Mouse (Mus musculus): ENCODE data around the gene Homer2. TPM values are rescaled to one million over a fixed set of nuclear protein-coding genes. Genes with fewer than 3 reads are reported as not detected.

The Homer2 gene
- total RNA-seq, 4 experiments from 2014 or later, result 77.8 to 89.4 (median 88.7) TPM

- DNase-seq (ENCODE audit: low spot score in 2 of 2), result no peak
Measured at GRCm38 (mm10) chr7:81698357-81698756, 9.0 kb downstream of the Homer2 start.

- no peak for DNase-seq (ENCODE audit: low spot score in 2 of 2)
Measured at GRCm38 (mm10) chr7:81697954-81698353, 9.4 kb downstream of the Homer2 start.

GRCm38 (mm10) chr7:81695763-81696533 is 11.4 kb downstream of the Homer2 start:
- DNase-seq (ENCODE audit: low spot score in 2 of 2), result no peak

GRCm38 (mm10) chr7:81691067-81691466 is 16.3 kb downstream of the Homer2 start:
- DNase-seq (ENCODE audit: low spot score in 2 of 2), result no peak

- DNase-seq (ENCODE audit: low spot score in 2 of 2), result no peak
Measured at GRCm38 (mm10) chr7:81689116-81689681, 18.1 kb downstream of the Homer2 start.

- no peak for DNase-seq (ENCODE audit: low spot score in 2 of 2)
Measured at GRCm38 (mm10) chr7:81688378-81688777, 18.9 kb downstream of the Homer2 start.

GRCm38 (mm10) chr7:81687684-81688316 is 19.5 kb downstream of the Homer2 start:
- DNase-seq (ENCODE audit: low spot score in 2 of 2), result no peak

- DNase-seq (ENCODE audit: low spot score in 2 of 2), result no peak
Measured at GRCm38 (mm10) chr7:81685375-81685774, 22.0 kb downstream of the Homer2 start.

- DNase-seq (ENCODE audit: low spot score in 2 of 2), result no peak
Measured at GRCm38 (mm10) chr7:81683779-81684422, 23.4 kb downstream of the Homer2 start.

GRCm38 (mm10) chr7:81681386-81681785 is 25.9 kb downstream of the Homer2 start:
- DNase-seq (ENCODE audit: low spot score in 2 of 2), result no peak

GRCm38 (mm10) chr7:81673359-81674013 is 33.8 kb downstream of the Homer2 start:
- DNase-seq (ENCODE audit: low spot score in 2 of 2), result no peak

- DNase-seq (ENCODE audit: low spot score in 2 of 2), result no peak
Measured at GRCm38 (mm10) chr7:81672735-81673291, 34.5 kb downstream of the Homer2 start.

GRCm38 (mm10) chr7:81667156-81667555 is 40.2 kb downstream of the Homer2 start:
- DNase-seq (ENCODE audit: low spot score in 2 of 2), result no peak

GRCm38 (mm10) chr7:81666585-81666984 is 40.7 kb downstream of the Homer2 start:
- no peak for DNase-seq (ENCODE audit: low spot score in 2 of 2)

- DNase-seq (ENCODE audit: low spot score in 2 of 2), result no peak
Measured at GRCm38 (mm10) chr7:81663057-81663456, 44.3 kb downstream of the Homer2 start.

GRCm38 (mm10) chr7:81657631-81658347 is 49.5 kb downstream of the Homer2 start:
- no peak for DNase-seq (ENCODE audit: low spot score in 2 of 2)

- DNase-seq (ENCODE audit: low spot score in 2 of 2), result no peak
Measured at GRCm38 (mm10) chr7:81657055-81657454, 50.3 kb downstream of the Homer2 start.

- no peak for DNase-seq (ENCODE audit: low spot score in 2 of 2)
Measured at GRCm38 (mm10) chr7:81656635-81657034, 50.7 kb downstream of the Homer2 start.

GRCm38 (mm10) chr7:81654946-81655718 is 52.2 kb downstream of the Homer2 start:
- DNase-seq (ENCODE audit: low spot score in 2 of 2), result no peak

- peak in 1 of 2 experiments; percentile 32 for DNase-seq (ENCODE audit: low spot score in 2 of 2)
Measured at GRCm38 (mm10) chr7:81653988-81654387, 53.3 kb downstream of the Homer2 start.

All from layer of hippocampus, adult 8-10 months (tissue).